Mouse (Mus musculus) hindbrain, embryonic 10.5 days (tissue): ENCODE measurements around the gene Cdk19. TPM values are rescaled to one million over a fixed set of nuclear protein-coding genes. Genes with fewer than 3 reads are reported as not detected.
A peak's percentile ranks its signal among the peaks of the same experiment; 100 is the strongest.

Source experiments
- DNase-seq: peaks from one replicate; pipeline ENCODE4 v3.0.0-alpha.2; 2017; ENCODE audit warnings: low spot score
- H3K27ac ChIP-seq: fragments of 300-500 bp; sonication (generic); 2 replicates; pipeline ENCODE4 v1.5.1; 2016; ENCODE audit warnings: mild to moderate bottlenecking, moderate library complexity
- H3K27me3 ChIP-seq: fragments of 300-500 bp; sonication (generic); 2 replicates; pipeline ENCODE4 v1.6.1; 2016; ENCODE audit warnings: mild to moderate bottlenecking; ENCODE audit not compliant: poor library complexity, insufficient read depth, severe bottlenecking
- H3K36me3 ChIP-seq: fragments of 300-500 bp; sonication (generic); 2 replicates; pipeline ENCODE4 v1.6.1; 2016; ENCODE audit warnings: mild to moderate bottlenecking, moderate library complexity
- H3K4me1 ChIP-seq: fragments of 300-500 bp; sonication (generic); replicated peaks from 2 replicates; pipeline ENCODE4 v1.6.1; 2016; ENCODE audit warnings: mild to moderate bottlenecking
- H3K4me3 ChIP-seq: fragments of 300-500 bp; sonication (generic); 2 replicates; pipeline ENCODE4 v1.5.1; 2016; ENCODE audit warnings: mild to moderate bottlenecking, moderate library complexity
- H3K9me3 ChIP-seq: fragments of 300-500 bp; sonication (generic); 2 replicates; pipeline ENCODE4 v1.6.1; 2016; ENCODE audit warnings: mild to moderate bottlenecking, moderate library complexity
- WGBS: fragments of 180-500 bp; shearing (Covaris S2); methylation state at CpG from one replicate; pipeline ENCODE4 v1.1.7; 2016; 5-methylcytosine and 5-hydroxymethylcytosine counted together
- polyA plus RNA-seq: library from polyadenylated mRNA; unstranded; fragments of >200 nt; fragmentation: Nextera tagmentation; extraction: Ambion mirVana; gene quantifications from 2 replicates; pipeline ENCODE4 v1.2.1, GENCODE M21; 2016

Cdk19 gene
- polyA plus RNA-seq, 1 experiment from 2014 or later = 7.0 TPM

- Histone ChIP-seq H3K27me3 (no peaks in the 10 kb centered on the region), H3K36me3 (no peaks in the 10 kb centered on the region), H3K4me1 (peaks cover 16% of the 10 kb centered on the region), H3K9me3 (no peaks in the 10 kb centered on the region), H3K4me3 (no peak overlapping the region), H3K27ac (no peak overlapping the region)
- 94% methylated on average over 1 of the region's 1 CpGs for WGBS
- DNase-seq = no peak
Measured at GRCm38 (mm10) chr10:40354556-40354955, 15.2 kb downstream of the Cdk19 start.

- no peak overlapping the region for H3K27ac ChIP-seq
- no peak for DNase-seq
- 80% methylated on average over 2 of the region's 2 CpGs for WGBS
- H3K4me3 ChIP-seq = no peak overlapping the region
- no peaks in the 10 kb centered on the region for H3K9me3 ChIP-seq
- peaks cover 4% of the 10 kb centered on the region; the same call in 1 of the 2 replicates for H3K36me3 ChIP-seq
- no peaks in the 10 kb centered on the region for H3K27me3 ChIP-seq
- peaks cover 6% of the 10 kb centered on the region for H3K4me1 ChIP-seq
Measured at GRCm38 (mm10) chr10:40358166-40358565, 18.8 kb downstream of the Cdk19 start.

GRCm38 (mm10) chr10:40359131-40359530 lies 19.8 kb downstream of the Cdk19 start:
- Histone ChIP-seq H3K4me1 (peaks cover 11% of the 10 kb centered on the region), H3K4me3 (no peak overlapping the region), H3K36me3 (peaks cover 4% of the 10 kb centered on the region; the same call in 1 of the 2 replicates), H3K9me3 (no peaks in the 10 kb centered on the region), H3K27me3 (no peaks in the 10 kb centered on the region), H3K27ac (no peak overlapping the region)
- 71% methylated on average over 2 of the region's 2 CpGs for WGBS
- no peak for DNase-seq

GRCm38 (mm10) chr10:40363004-40363403 lies 23.6 kb downstream of the Cdk19 start:
- H3K4me1 ChIP-seq = peaks cover 15% of the 10 kb centered on the region
- H3K4me3 ChIP-seq = no peak overlapping the region
- no peaks in the 10 kb centered on the region for H3K9me3 ChIP-seq
- H3K27me3 ChIP-seq = no peaks in the 10 kb centered on the region
- DNase-seq = no peak
- WGBS = 33% methylated on average over 4 of the region's 4 CpGs
- peaks cover 4% of the 10 kb centered on the region; the same call in 1 of the 2 replicates for H3K36me3 ChIP-seq
- no peak overlapping the region for H3K27ac ChIP-seq

- Histone ChIP-seq H3K27ac (no peak overlapping the region), H3K27me3 (no peaks in the 10 kb centered on the region), H3K36me3 (peaks cover 2% of the 10 kb centered on the region; the same call in 1 of the 2 replicates), H3K4me1 (peaks cover 18% of the 10 kb centered on the region), H3K4me3 (no peak overlapping the region), H3K9me3 (no peaks in the 10 kb centered on the region)
- DNase-seq = no peak
- 70% methylated on average over 5 of the region's 5 CpGs for WGBS
Measured at GRCm38 (mm10) chr10:40364642-40365361, 25.4 kb downstream of the Cdk19 start.

- Histone ChIP-seq H3K36me3 (no peaks in the 10 kb centered on the region), H3K9me3 (no peaks in the 10 kb centered on the region), H3K4me1 (peaks cover 18% of the 10 kb centered on the region), H3K27ac (no peak overlapping the region), H3K4me3 (no peak overlapping the region), H3K27me3 (no peaks in the 10 kb centered on the region)
- DNase-seq = no peak
- WGBS = 94% methylated on average over 2 of the region's 2 CpGs
Measured at GRCm38 (mm10) chr10:40365991-40366390, 26.6 kb downstream of the Cdk19 start.

GRCm38 (mm10) chr10:40368516-40368915 lies 29.2 kb downstream of the Cdk19 start:
- Histone ChIP-seq H3K4me1 (peaks cover 20% of the 10 kb centered on the region), H3K36me3 (no peaks in the 10 kb centered on the region), H3K4me3 (no peak overlapping the region), H3K27ac (no peak overlapping the region), H3K9me3 (no peaks in the 10 kb centered on the region), H3K27me3 (no peaks in the 10 kb centered on the region)
- WGBS = 77% methylated on average over 1 of the region's 1 CpGs
- no peak for DNase-seq

- no peak for DNase-seq
- H3K27ac ChIP-seq = no peak overlapping the region
- no peak overlapping the region for H3K4me3 ChIP-seq
- H3K4me1 ChIP-seq = peaks cover 14% of the 10 kb centered on the region
- no peaks in the 10 kb centered on the region for H3K9me3 ChIP-seq
- no peaks in the 10 kb centered on the region for H3K36me3 ChIP-seq
- H3K27me3 ChIP-seq = no peaks in the 10 kb centered on the region
Measured at GRCm38 (mm10) chr10:40370156-40370555, 30.8 kb downstream of the Cdk19 start.

GRCm38 (mm10) chr10:40371184-40371913 lies 32.0 kb downstream of the Cdk19 start:
- Histone ChIP-seq H3K4me3 (no peak overlapping the region), H3K36me3 (no peaks in the 10 kb centered on the region), H3K9me3 (no peaks in the 10 kb centered on the region), H3K27me3 (no peaks in the 10 kb centered on the region), H3K4me1 (peaks cover 18% of the 10 kb centered on the region), H3K27ac (no peak overlapping the region)
- 86% methylated on average over 8 of the region's 8 CpGs for WGBS
- no peak for DNase-seq

GRCm38 (mm10) chr10:40371914-40372675 lies 32.7 kb downstream of the Cdk19 start:
- Histone ChIP-seq H3K27me3 (no peaks in the 10 kb centered on the region), H3K9me3 (no peaks in the 10 kb centered on the region), H3K4me1 (peaks cover 20% of the 10 kb centered on the region), H3K4me3 (no peak overlapping the region), H3K36me3 (no peaks in the 10 kb centered on the region), H3K27ac (peak overlapping the region; percentile 50; the same call in 1 of the 2 replicates)
- no peak for DNase-seq
- WGBS = 59% methylated on average over 11 of the region's 11 CpGs

GRCm38 (mm10) chr10:40373749-40374148 lies 34.4 kb downstream of the Cdk19 start:
- WGBS = 96% methylated on average over 5 of the region's 5 CpGs
- no peak overlapping the region for H3K4me3 ChIP-seq
- peaks cover 16% of the 10 kb centered on the region for H3K4me1 ChIP-seq

GRCm38 (mm10) chr10:40374828-40375227 lies 35.5 kb downstream of the Cdk19 start:
- peaks cover 16% of the 10 kb centered on the region for H3K4me1 ChIP-seq
- no peak for DNase-seq
- no peak overlapping the region for H3K27ac ChIP-seq
- H3K36me3 ChIP-seq = no peaks in the 10 kb centered on the region
- WGBS = 89% methylated on average over 7 of the region's 7 CpGs
- H3K27me3 ChIP-seq = no peaks in the 10 kb centered on the region
- H3K4me3 ChIP-seq = no peak overlapping the region
- no peaks in the 10 kb centered on the region for H3K9me3 ChIP-seq

More at GRCm38 (mm10) chr10:40373749-40374148, 34.4 kb downstream of the Cdk19 start:
- no peaks in the 10 kb centered on the region for H3K27me3 ChIP-seq
- no peak overlapping the region for H3K27ac ChIP-seq
- H3K36me3 ChIP-seq = no peaks in the 10 kb centered on the region
- no peaks in the 10 kb centered on the region for H3K9me3 ChIP-seq
- DNase-seq = no peak

- Histone ChIP-seq H3K27ac (no peak overlapping the region), H3K9me3 (no peaks in the 10 kb centered on the region), H3K4me1 (peaks cover 16% of the 10 kb centered on the region), H3K36me3 (no peaks in the 10 kb centered on the region), H3K4me3 (no peak overlapping the region), H3K27me3 (no peaks in the 10 kb centered on the region)
- WGBS = 69% methylated on average over 3 of the region's 3 CpGs
- no peak for DNase-seq
Measured at GRCm38 (mm10) chr10:40376286-40376685, 36.9 kb downstream of the Cdk19 start.
